Mouse (Mus musculus): Measurements from ENCODE around the gene 4930402F06Rik.
A peak's percentile ranks its signal among the peaks of the same experiment; 100 is the strongest.

The 4930402F06Rik gene

DNA sequence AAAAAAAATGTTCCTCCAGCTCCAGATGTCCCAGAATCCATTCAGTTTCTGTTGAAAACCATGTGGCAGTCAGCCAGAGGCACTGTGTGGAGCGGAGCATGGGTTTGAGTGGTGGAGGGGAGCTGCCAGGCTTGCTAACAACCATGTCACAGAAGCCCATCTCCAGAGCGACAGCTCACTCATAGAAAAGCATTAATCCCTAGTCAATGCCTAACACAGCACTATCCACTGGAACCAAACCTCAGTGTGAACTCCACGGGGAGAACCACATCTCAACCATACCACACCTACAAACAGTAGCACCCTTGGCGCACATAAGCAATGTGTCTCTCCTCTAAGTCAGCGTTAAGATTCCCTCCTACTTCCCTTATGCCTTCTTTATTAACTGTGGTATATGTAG, at the start of gene 4930402F06Rik:
4930402F06Rik (minus strand) TSS at position 80 of the 400 bp plus-strand sequence.
- peak; percentile 50 for DNase-seq

DNA sequence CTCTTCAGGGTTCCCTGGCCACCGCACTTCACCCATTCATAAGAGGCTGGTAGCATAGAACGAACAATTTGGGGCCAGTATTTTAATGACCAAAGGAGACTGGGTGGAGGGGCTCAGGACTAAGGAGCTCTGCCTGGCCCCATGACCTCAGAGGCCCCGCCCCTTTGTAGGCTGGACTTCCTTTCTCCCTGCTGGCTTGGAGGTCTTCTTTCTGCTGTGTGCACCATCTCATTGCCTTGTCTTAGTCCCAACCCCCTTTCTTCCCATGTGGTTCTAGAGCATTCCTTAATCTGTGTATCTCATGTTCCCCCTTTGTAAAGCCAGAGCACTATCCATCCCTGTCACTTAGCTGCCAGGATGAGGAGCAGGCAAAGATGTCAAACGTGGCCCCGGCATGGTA, 49.3 kb upstream of the 4930402F06Rik start:
- no peak for DNase-seq

DNA sequence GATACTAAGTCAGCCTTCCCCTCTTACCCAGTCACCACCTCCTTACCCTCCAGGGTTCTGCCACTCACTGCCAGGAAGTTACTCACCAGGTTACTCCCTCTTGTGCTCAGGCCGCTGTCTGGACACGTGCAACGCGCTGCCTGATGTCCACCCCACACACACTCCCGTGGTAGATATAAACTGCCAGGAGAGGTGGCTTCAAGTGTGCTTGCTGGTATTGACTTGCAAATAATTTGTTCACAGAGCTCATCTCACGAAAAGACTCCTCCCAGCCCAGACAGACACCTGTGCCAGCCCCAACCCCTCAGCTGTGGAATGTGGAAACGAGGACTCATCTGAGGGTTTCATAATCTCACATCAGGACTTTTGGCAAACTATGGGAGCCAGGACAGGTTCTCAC, 48.6 kb upstream of the 4930402F06Rik start:
- DNase-seq = no peak

DNA sequence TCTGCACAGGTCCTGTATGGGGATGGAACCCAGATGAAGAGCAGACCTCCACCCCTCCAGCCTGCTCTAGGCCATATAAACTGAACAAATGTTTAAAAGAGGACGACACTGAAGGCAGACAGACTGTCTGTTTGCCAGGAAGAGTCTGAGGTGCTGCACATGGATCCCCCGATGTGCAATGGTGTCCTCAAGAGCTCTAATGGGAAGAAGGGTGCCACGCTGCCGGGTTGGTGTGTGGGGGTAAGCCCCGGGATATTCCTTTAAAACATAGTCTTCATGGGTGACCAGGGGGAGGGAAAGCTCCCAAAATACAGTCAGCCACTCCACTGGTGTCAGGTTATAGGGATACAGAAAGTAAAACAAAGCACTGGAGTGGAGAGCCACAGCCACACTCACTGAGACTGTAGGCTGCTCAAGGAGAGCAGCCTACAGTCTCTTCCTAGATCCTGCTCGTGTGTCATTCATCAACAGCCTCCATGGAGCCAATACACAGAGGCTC, 47.8 kb upstream of the 4930402F06Rik start:
- DNase-seq = no peak

DNA sequence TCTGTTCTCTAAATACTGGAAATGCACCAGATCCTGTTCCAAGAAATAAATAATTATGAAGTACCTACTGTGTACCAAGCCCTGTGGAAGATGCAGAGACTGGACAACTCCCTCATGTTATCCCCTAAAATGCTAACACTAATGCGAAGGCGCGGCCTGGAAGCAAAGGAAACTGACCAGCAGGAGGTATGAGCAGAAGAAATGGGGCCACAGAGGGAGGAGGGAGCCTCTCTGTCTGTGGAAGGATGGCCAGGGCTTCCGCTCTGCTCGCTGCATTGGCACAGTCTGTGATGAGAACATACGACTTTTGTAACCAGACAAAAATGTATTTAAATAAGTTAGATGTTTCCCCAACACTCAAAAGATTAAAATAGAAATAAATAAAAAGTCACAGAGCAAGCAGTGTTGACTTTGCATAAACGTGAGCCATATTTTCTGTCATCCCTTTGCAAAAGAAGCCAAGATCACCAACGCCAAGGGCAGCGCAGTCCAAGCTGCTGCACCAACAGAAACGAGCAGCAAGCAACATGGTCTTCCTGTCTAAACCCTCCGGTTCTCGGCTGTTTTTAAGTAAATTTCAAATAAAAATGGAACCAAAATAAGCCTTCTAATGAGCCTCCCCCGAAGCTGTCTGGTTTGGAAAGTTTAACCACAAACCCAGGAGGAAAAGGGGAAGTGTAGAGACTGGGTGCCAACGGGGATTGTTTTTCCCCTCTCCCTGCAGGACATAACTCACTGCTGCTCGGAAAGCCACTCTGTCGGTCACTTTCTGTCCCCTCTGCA, 47.2 kb upstream of the 4930402F06Rik start:
- DNase-seq = no peak

DNA sequence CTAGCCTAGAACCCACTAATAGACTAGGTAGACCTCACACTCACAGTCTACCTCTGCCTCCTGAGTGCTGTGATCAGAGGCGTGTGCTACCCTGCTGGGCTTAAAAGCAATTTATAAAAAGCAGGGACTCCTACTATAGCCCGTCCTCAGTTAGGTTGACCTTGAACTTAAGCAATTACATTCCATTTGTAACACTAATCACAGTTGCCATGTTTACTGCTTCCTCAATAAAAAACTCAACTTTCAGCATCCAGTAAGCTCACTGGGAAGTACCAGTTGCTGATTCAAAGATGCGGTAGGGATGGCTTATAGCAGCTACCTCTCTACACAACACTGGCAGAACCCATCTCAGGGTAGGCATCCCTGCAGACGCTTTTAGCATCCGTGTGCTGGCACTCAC, 46.4 kb upstream of the 4930402F06Rik start:
- no peak for DNase-seq

DNA sequence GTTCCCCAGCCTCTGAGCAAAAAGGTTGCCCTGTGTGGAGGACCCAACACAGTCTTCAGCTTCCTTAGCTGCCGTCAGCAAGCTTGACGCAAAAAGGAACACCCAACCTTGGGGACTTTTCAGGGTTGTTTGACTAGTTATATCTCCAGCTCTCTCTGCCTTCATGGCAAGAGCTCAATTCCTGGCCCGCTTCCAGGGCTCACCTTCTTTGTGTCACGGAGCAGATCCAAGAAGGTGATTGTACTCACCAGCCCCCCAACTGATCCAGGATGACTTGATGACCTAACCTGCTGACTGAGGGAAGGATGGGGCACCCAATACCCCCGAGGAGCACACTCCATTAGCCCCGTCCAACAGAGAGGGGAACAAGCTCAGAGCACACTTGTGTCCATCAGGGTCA, 45.1 kb upstream of the 4930402F06Rik start:
- DNase-seq = no peak

DNA sequence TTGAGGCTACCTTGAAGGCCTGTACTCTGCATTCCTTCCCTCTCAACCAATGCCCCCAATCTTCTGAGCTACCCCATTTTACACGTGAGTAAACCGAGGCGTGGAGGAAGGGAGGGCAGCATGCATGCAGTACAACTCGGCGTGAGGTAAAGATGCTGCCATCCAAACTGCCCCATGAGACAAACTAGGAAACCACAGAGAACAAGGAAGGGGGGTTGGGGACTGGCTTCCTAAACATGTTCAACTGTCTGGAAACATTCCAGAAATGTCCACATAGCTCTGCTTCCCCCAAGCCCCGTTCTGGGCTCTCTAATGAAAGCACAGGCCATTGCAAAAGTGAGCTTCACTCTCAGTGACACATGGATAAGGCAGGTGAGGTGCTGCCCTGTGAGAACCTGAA, 44.4 kb upstream of the 4930402F06Rik start:
- no peak for DNase-seq

DNA sequence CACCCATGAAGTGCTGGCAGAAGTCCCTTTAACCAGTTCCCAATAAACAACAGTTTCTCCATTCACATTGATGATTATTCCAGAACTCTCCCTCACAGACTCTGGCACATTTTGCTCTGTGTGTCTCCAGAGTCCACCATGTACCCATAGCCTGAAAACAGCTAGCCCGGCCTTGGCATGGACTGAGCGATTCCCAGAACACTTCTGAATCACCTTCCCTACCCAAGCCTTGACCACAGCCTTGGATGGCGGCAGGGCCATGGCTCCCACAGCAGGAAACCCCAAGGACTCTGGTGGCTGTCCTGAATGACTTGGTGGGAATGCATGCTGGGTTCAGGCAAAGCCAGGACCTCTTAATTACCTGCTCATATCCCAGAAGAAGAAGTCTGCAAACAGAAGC, 43.5 kb upstream of the 4930402F06Rik start:
- DNase-seq = no peak

DNA sequence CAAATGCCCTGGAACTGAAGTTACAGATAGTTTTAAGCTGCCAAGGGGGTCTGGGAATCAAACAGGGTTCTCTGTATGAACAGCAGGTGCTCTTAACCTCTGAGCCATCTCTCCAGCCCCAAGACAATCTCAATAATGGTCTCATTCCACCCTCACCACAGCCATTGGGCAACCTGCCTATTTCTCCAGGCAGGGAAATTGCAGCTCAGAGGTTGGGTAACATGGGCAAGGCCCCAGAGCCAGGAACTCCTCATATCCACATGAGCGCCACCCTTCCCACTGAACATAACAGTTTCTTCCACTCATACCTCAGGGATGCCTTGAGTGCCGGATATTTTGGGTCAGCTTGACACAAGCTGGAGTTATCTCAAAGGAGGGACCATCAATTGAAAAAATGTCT, 40.8 kb upstream of the 4930402F06Rik start:
- DNase-seq = no peak

DNA sequence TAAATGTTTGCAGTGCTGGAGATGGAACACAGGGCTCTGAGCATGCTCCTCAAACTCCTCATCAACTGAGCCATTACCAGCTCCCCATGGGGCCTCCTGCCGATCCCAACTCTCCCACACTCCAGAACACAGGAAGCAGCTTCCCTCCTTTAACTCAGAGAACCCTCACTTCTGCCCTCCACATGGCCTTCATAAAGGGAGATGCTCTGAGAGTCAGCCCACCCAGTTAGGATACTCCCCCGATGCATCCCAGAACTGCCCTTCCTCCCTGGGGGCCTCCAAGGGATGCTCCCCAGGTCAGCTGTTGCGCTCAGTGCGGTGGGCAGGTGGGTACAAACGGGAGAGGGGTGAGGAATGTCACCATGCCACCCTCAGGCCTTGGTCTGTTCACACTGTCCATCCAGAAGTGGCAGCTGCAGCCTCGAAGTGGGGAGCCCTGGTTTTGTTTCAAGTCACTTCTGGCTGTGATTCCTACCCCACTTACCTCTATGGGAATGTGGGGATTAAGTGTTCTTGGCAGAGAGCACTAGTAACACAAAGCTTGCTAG, 37.7 kb upstream of the 4930402F06Rik start:
- DNase-seq = no peak

DNA sequence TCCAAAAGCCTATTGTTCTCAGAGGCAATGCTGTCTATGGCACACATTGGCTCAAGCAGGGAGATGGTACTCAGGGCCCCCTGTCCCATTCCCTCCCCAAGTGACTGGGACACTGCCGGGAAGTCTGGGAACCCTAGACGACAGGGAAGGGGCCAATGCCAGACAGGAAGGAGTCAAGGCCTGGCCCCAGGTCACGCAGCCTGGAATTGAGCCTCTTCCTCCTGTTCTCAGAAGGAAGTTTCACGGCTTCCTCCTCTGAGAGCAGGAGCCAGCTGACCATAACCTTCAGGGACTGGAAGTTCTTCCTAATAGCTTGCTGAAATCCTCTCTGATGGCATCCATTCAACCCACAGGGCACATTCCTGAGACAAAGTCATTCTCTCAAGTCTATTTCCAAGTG, 36.5 kb upstream of the 4930402F06Rik start:
- no peak for DNase-seq

DNA sequence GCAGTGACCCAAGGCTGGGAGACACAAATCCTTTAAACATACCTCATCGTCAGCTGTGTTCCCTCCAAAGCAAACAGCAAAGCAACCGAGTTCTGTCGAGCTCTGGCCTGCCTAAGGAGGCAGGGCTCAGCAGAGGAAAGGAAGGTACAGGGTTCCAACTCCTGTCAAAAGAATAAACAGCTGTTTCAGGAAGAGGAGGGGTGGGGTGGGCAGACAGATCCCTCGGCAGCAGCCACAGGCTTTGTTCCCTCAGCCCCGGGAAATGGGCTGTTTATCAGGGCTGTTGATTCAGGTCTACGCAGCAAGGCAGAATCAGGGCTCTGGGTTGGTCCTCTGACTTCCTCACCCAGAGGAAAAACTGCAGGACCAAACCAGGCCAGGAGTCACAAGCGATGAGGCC, 35.5 kb upstream of the 4930402F06Rik start:
- DNase-seq = no peak

DNA sequence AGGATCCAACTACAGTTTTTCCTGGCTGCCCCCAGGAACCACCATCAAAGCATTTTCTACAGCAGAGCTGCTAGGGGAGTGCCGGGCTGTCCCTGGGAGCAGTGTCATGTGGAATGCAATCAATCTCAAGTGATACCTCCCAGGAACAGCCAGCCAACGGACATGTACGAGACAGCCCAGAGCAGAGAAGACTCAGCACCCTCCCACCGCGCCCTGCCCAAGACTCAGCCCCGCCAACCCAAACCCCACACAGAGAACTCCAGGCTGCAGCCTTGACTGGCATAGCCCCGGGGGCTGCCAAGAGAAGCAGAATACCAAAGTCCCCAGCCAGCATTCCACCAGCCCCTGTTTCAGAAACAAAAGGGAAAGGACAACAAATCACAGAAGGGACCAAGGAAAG, 35.0 kb upstream of the 4930402F06Rik start:
- DNase-seq = no peak

DNA sequence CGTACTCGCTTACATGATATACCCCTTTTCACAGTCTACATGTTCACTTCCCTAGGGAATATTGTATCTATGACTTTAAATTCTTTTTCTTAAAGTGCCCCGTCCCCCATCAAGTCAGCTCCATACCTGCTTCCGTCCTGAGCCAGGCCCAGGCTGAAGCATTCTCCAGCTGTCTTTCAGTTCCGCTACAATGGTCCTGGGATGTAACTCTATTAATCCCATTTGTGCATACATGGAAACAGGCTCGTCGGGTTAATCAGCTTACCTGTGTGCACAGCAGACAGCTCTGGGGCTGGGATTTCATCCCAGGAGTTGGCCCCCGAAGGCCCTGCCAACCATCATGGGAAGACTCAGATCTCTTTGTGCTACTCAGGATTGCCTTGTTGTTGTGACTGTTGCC, 33.8 kb upstream of the 4930402F06Rik start:
- DNase-seq = no peak

DNA sequence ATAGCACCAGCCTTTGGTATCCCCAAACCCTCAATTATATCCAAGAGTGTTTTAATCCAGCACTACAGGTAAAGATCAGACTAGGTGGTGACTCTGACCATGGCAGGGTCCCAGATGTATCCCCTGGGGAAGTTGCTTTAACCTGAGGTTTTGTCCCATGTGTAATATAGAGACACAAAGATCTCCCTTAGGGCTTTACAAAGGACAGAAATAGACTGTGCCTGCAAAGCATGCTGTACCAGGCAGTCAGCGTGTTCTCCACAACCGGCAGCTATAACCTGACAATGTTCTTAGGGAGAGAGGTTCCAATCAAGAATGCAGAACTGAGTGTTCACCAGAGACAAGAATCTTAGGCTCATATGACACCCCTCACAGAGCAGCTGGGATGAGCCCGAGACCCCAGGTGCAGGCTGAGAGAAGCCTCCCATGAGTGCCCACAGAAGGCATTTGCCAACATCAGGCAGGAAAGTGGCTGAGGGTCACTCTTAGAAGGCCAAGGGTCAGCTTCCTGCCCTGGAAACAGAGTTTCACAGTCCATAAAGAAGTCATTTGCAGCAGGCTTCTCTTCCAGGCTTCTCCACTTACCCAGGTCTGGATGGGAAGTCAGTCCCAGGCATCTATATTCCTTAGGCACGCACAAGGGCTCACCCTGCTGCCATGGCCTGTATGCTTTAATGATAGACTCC, 31.8 kb upstream of the 4930402F06Rik start:
- DNase-seq = no peak

DNA sequence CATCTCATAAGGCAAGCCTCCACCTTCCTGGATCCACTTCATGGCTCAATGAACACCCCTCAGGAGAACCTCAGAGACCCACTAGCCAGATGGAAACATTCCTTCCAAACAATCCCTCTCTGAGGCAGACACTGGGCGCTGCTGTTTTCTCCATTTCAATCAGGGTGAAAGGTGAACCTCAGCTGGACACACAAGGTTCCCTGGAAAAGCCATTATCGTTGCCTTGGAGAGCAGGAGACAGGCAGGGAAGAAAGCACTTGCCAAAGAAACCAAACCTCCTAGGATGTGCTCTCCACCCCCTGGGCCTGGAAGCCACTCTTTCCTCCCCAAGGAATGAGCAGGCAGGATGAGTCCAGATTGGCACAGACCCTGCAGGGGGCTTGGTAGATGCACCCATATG, 30.6 kb upstream of the 4930402F06Rik start:
- DNase-seq = no peak

DNA sequence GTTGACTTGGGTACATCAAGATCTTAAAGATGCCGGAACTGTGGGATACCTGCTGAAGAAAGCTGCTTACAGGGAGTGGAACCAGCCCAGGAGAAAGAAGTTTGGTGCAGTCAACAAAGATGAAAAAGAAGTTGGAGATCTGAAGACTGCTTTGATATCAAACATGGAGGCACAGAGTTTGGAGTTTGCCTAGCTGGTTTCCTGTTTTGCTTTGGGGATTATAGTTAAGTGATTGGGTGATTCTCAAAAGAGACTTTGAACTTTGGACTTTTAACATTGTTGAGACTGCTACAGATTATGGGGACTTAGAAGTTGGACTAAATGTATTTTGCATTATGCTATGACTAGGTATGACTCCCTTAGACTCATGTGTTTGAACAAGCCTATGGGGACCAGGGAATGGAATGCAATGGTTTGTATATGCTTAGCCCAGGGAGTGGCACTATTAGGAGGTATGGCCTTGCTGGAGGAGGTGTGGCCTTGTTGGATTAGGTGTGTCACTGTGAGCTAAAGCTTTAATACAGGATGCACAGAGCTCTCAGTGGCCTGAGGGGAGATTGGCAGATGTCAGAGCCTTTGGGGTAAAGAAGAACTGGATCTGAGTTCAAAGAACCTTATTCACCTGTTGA, 26.9 kb upstream of the 4930402F06Rik start:
- DNase-seq = no peak

DNA sequence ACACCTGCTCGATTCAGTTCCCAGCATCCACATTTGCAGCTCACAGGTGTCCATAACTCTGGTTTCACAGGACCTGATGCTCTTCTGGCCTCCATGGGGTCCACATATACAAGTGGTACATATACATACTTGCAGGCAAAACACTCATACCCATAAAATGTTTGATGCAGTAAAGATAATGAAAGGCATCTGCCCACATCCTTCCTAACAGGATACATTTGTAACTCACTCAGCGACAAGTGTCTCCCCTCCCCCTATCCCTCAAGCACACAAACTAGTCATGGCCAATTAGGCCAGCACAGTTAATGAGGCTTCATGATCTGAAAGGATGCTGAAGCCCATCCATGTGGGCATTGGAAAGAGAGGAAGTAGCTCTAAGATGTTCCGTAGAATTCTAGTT, 25.4 kb upstream of the 4930402F06Rik start:
- DNase-seq = no peak

DNA sequence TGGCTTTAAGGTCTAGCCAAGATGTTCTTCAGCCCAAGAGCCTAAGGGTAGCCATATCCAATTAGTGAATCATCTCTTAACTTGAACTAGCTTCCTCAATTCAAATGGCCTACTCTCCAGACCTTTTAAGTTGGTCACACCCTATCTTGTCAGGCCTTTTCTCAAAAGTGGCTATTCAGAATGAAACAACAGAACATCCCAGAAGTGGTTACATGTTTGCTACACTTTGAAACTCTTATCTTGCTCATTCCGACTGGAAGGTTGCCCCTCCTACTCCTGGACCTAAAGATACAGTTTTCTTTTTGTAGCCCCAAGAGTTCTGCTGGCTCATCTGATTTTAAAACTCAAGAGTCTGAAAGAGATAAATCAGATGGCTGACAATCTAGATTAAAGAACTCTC, 23.7 kb upstream of the 4930402F06Rik start:
- DNase-seq = no peak

DNA sequence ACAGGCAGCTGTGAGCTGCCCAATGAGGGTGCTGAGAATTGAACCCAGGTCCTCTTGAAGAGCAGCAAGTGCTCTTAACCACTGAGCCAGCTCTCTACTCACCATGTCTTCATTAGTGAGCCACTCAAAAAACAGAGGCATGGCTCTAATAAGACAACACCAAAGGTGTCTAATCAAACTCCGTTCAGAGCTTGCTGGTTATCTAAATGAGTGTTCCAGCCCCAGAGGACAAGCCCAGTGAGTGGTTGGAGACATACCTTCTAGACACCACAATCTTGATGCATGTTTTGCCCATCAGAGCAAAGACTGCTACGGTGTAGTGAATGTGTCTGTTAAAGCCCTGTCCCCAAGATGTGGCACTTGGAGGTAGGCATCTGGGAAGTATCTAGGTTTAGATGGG, 22.7 kb upstream of the 4930402F06Rik start:
- no peak for DNase-seq

DNA sequence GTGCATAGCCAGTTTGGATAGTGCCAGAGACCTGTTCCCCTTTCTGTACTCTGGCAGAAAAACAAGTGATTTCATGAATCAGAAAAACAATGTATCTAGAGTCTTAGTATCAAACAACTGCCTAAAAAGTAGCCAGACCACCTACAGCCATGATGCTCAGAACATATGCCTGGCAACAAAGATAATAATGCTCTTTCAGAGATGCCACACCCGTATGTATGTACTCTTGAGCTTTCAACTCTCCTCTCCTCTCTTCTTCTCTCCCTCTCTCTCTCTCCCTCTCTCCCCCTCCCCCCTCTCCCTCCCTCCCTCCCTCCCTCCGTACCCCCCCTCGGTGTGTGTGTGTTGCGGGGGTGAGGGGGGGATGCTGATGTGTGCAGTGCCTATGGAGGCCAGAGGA, 22.3 kb upstream of the 4930402F06Rik start:
- no peak for DNase-seq

DNA sequence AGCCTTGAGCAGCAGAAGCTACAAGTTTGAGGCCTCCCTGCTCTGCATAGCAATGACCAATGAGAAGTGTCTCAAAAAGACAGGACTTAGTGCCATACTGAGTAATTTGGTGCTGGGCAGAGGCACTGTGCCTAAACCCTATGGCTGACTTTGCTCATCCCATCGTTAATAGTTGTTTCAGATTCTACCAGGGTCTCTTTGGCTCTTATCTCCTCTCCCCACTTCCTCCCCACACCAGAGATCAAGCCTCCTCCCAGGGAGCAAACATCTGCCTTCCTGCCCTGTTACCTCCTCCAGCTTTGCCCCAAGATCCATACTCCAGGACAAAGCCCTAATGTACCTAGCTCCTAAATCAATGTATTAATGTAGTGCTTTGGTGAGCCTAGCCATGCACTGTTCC, 20.3 kb upstream of the 4930402F06Rik start:
- no peak for DNase-seq

DNA sequence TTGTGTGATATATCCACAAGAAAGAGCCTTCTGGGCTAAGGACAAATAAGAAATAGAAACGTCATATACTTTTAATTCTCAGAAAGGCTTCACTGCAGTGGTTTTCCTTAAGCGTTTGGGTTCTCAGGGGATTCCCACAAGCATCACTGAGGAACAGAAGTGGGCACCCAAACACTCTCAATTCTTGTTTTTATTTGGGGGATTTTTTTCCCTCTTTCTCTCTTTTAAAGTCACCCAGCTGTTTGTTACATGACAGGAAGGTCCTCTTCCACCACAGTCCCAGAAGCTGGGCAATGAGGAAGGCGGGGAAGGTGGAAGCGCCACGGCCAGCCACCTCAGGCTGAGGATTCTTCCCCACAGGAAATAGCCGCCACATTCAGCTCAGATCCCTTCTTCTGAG, 19.5 kb upstream of the 4930402F06Rik start:
- DNase-seq = no peak
